In the genomic region with DNA sequence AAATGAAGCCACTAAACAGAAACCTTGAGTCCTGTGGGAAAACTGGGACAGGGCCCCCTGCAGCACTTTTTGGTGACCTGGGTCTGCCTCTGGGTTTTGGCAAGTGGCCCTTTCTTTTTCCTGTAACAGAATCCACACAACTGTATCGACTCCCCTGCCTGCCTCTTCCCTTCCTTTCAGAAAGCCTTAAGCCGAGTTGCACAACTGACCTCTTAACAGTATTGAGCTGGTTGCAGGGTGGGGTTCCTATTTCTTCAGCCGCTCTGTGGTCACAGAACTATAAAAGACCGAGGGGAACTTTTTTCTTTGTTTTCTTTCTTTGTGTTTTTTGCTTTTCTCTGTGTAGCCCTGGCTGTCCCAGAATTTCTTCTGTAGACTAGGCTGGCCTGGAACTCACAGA, we compare ENCODE assay signal across 36 mouse cellular contexts. TPM values are rescaled to one million over a fixed set of nuclear protein-coding genes. Genes with fewer than 3 reads are reported as not detected.
DNase-seq lines count a peak whose midpoint lies in the region; ATAC-seq lines count a peak whose summit lies in the region.
"Had no signal": no experiment of that assay in that cellular context is flagged by ENCODE, and none has a peak within 500 bp of the region (broad histone marks: within the 10 kb centered on the region; RNA-seq: fewer than 3 reads in every experiment).

No protein-coding gene starts in this region.

- no peak overlapping the region for H3K4me3 ChIP-seq in liver, embryonic 16.5 days (ENCODE audit: low read depth, low read length)
- no peak overlapping the region for H3K4me3 ChIP-seq in liver, embryonic 11.5 days (ENCODE audit: low read depth, low read length)
- H3K4me3 ChIP-seq: embryonic facial prominence, embryonic 12.5 days; forebrain, embryonic 15.5 days; heart, adult 2 months; heart, embryonic 12.5 days; hindbrain, embryonic 10.5 days; hindbrain, embryonic 15.5 days; kidney, embryonic 15.5 days; left cerebral cortex, adult 2 months; limb, embryonic 13.5 days; midbrain, embryonic 10.5 days; midbrain, embryonic 15.5 days; myocyte; neural tube, embryonic 12.5 days had no signal

- ATAC-seq in liver, embryonic 16.5 days (ENCODE audit: low read depth), result no peak
- ATAC-seq in liver, embryonic 11.5 days (replicated peaks; ENCODE audit: low FRiP score), result no peak
- ATAC-seq in hematopoietic stem cell, adult 5-6 weeks (replicated peaks in 1 of 2; ENCODE audit: insufficient read depth in 1 of 2, low FRiP score in 2 of 2, low TSS enrichment in 1 of 2, low read depth in 1 of 2, poor library complexity in 2 of 2, severe bottlenecking in 2 of 2), result peak; percentile 44 to 57; a peak in 2 of 4 replicates
- peak; percentile 70 for ATAC-seq in megakaryocyte progenitor cell, adult 5-6 weeks (replicated peaks; ENCODE audit: poor library complexity)
- ATAC-seq: forebrain, embryonic 15.5 days; inflammation-experienced regulatory T-cells, adult 6 months; midbrain, embryonic 15.5 days; Patski had no signal

- H3K4me2 ChIP-seq in liver, embryonic 16.5 days (ENCODE audit: low read depth, low read length), result no peak overlapping the region
- H3K4me2 ChIP-seq in liver, embryonic 11.5 days, result no peak overlapping the region
- H3K4me2 ChIP-seq: embryonic facial prominence, embryonic 12.5 days; forebrain, embryonic 15.5 days; heart, embryonic 12.5 days; hindbrain, embryonic 15.5 days; kidney, embryonic 15.5 days; limb, embryonic 13.5 days; midbrain, embryonic 15.5 days; neural tube, embryonic 12.5 days had no signal

- H3K4me1 ChIP-seq in liver, embryonic 16.5 days (ENCODE audit: control insufficient read depth, low read depth, low read length), result no peaks in the 10 kb centered on the region
- H3K4me1 ChIP-seq in liver, embryonic 11.5 days (replicated peaks; ENCODE audit: control insufficient read depth, insufficient read depth, low read length), result no peaks in the 10 kb centered on the region
- H3K4me1 ChIP-seq: forebrain, embryonic 15.5 days; heart, embryonic 12.5 days; hindbrain, embryonic 10.5 days; hindbrain, embryonic 15.5 days; kidney, embryonic 15.5 days; limb, embryonic 13.5 days; midbrain, embryonic 10.5 days; midbrain, embryonic 15.5 days; neural tube, embryonic 12.5 days had no signal

- no peaks in the 10 kb centered on the region for H3K9me3 ChIP-seq in liver, embryonic 16.5 days (replicated peaks; ENCODE audit: control insufficient read depth, low read length)
- H3K9me3 ChIP-seq in liver, embryonic 11.5 days (ENCODE audit: control insufficient read depth, low read length), result no peaks in the 10 kb centered on the region
- H3K9me3 ChIP-seq: embryonic facial prominence, embryonic 12.5 days; forebrain, embryonic 15.5 days; heart, embryonic 12.5 days; hindbrain, embryonic 10.5 days; hindbrain, embryonic 15.5 days; kidney, embryonic 15.5 days; limb, embryonic 13.5 days; midbrain, embryonic 10.5 days; midbrain, embryonic 15.5 days; neural tube, embryonic 12.5 days had no signal

- WGBS in liver, embryonic 16.5 days (ENCODE audit: insufficient replicate concordance), result 18% methylated on average over 4 of the region's 4 CpGs
- 54% methylated on average over 4 of the region's 4 CpGs for WGBS in liver, embryonic 11.5 days

- H3K27me3 ChIP-seq in liver, embryonic 16.5 days (ENCODE audit: control insufficient read depth, insufficient read depth, low read depth, low read length), result no peaks in the 10 kb centered on the region; the same call in 1 of the 2 replicates
- H3K27me3 ChIP-seq in liver, embryonic 11.5 days (replicated peaks; ENCODE audit: control insufficient read depth, insufficient read depth, low read length), result no peaks in the 10 kb centered on the region; the same call in 1 of the 2 replicates
- H3K27me3 ChIP-seq: embryonic facial prominence, embryonic 12.5 days; forebrain, embryonic 15.5 days; heart, embryonic 12.5 days; hindbrain, embryonic 15.5 days; kidney, embryonic 15.5 days; limb, embryonic 13.5 days; midbrain, embryonic 15.5 days; neural tube, embryonic 12.5 days; Patski had no signal

- H3K36me3 ChIP-seq in liver, embryonic 16.5 days (ENCODE audit: control insufficient read depth, insufficient read depth), result no peaks in the 10 kb centered on the region; the same call in 1 of the 2 replicates
- H3K36me3 ChIP-seq in liver, embryonic 11.5 days (ENCODE audit: control insufficient read depth, insufficient read depth, low read length), result peaks cover 3% of the 10 kb centered on the region; the same call in 1 of the 2 replicates
- H3K36me3 ChIP-seq: midbrain, embryonic 15.5 days had no signal

- no peak overlapping the region for H3K9ac ChIP-seq in liver, embryonic 16.5 days (ENCODE audit: low read depth, low read length)
- H3K9ac ChIP-seq in liver, embryonic 11.5 days (ENCODE audit: low read depth, low read length), result no peak overlapping the region
- H3K9ac ChIP-seq: embryonic facial prominence, embryonic 12.5 days; forebrain, embryonic 15.5 days; heart, embryonic 12.5 days; hindbrain, embryonic 15.5 days; kidney, embryonic 15.5 days; limb, embryonic 13.5 days; liver, embryonic 14.5 days; midbrain, embryonic 15.5 days; neural tube, embryonic 12.5 days had no signal

- DNase-seq in liver, embryonic 11.5 days (ENCODE audit: low spot score), result no peak
- peak; percentile 66 for DNase-seq in adipocyte (ENCODE audit: low spot score)
- DNase-seq in testis, postnatal 10 days (ENCODE audit: low spot score), result no peak
- DNase-seq in left cerebral cortex, adult 18-20 months (ENCODE audit: low spot score in 2 of 2), result no peak
- no peak for DNase-seq in gastrocnemius, adult 8-10 months (ENCODE audit: low spot score in 2 of 2)
- DNase-seq: adrenal gland, postnatal 25 days; cerebellum, adult 2 months; cerebellum, postnatal 25 days; gastrocnemius, postnatal 36 days; heart, adult 2 months; kidney, adult 18-20 months; kidney, postnatal 25 days; right cerebral cortex, adult 18-20 months had no signal

- peak overlapping the region; percentile 50 for H3K27ac ChIP-seq in liver, embryonic 16.5 days (ENCODE audit: low read length)
- H3K27ac ChIP-seq in liver, embryonic 11.5 days (ENCODE audit: low read depth, low read length), result no peak overlapping the region
- H3K27ac ChIP-seq: embryonic facial prominence, embryonic 12.5 days; forebrain, embryonic 15.5 days; heart, adult 2 months; hindbrain, embryonic 10.5 days; hindbrain, embryonic 15.5 days; kidney, embryonic 15.5 days; left cerebral cortex, adult 2 months; limb, embryonic 13.5 days; liver, embryonic 14.5 days; midbrain, embryonic 10.5 days; midbrain, embryonic 15.5 days; neural tube, embryonic 12.5 days had no signal

RNA-seq across cellular contexts. Expression of gene Plod3, which starts 9.1 kb away (rescaled TPM):
- 12.2 and 12.9 TPM in 2 replicates for polyA plus RNA-seq in liver, embryonic 16.5 days (2015; fragmentation: Nextera tagmentation; extraction: Ambion mirVana)
- polyA plus RNA-seq in liver, embryonic 11.5 days (2014; fragmentation: Nextera tagmentation; extraction: Ambion mirVana), result 28.7 and 29.2 TPM in 2 replicates
- total RNA-seq in hematopoietic stem cell, adult 5-6 weeks (2017), result 33.3 and 37.8 TPM in 2 replicates
- total RNA-seq in megakaryocyte progenitor cell, adult 5-6 weeks (2015), result 70.5 and 80.3 TPM in 2 replicates
- 154 and 176 TPM in 2 replicates for total RNA-seq in megakaryocyte progenitor cell, adult 5-6 weeks (2017)
- total RNA-seq in left cerebral cortex, adult 18-20 months (2021), result 10 to 100 TPM; 32.2 to 32.8 TPM
- 10 to 100 TPM; 15.9 to 18.1 (median 17.0) TPM for total RNA-seq in gastrocnemius, adult 8-10 months (2022)

RNA-seq across cellular contexts. Expression of gene Znhit1, which starts 10.1 kb away (rescaled TPM):
- 51.3 and 52.2 TPM in 2 replicates for polyA plus RNA-seq in liver, embryonic 16.5 days (2015; fragmentation: Nextera tagmentation; extraction: Ambion mirVana)
- 93.8 and 97.2 TPM in 2 replicates for polyA plus RNA-seq in liver, embryonic 11.5 days (2014; fragmentation: Nextera tagmentation; extraction: Ambion mirVana)
- 14.8 and 38.6 TPM in 2 replicates for total RNA-seq in hematopoietic stem cell, adult 5-6 weeks (2017)
- total RNA-seq in megakaryocyte progenitor cell, adult 5-6 weeks (2015), result 109 and 115 TPM in 2 replicates
- total RNA-seq in megakaryocyte progenitor cell, adult 5-6 weeks (2017), result 41.5 and 49.0 TPM in 2 replicates
- total RNA-seq in left cerebral cortex, adult 18-20 months (2021), result 100 to 1,000 TPM in 1 of 2 experiments, 10 to 100 TPM in 1; 96.6 to 107 TPM
- total RNA-seq in gastrocnemius, adult 8-10 months (2022), result 10 to 100 TPM; 62.4 to 85.5 (median 72.4) TPM

RNA-seq across cellular contexts. Expression of gene Cldn15, which starts 11.4 kb away (rescaled TPM):
- 7.5 and 7.9 TPM in 2 replicates for polyA plus RNA-seq in liver, embryonic 16.5 days (2015; fragmentation: Nextera tagmentation; extraction: Ambion mirVana)
- polyA plus RNA-seq in liver, embryonic 11.5 days (2014; fragmentation: Nextera tagmentation; extraction: Ambion mirVana), result 2.5 and 2.8 TPM in 2 replicates
- total RNA-seq in hematopoietic stem cell, adult 5-6 weeks (2017), result 0.40 and 9.1 TPM in 2 replicates
- total RNA-seq in megakaryocyte progenitor cell, adult 5-6 weeks (2015), result 61.8 and 69.7 TPM in 2 replicates
- 48.5 and 50.4 TPM in 2 replicates for total RNA-seq in megakaryocyte progenitor cell, adult 5-6 weeks (2017)
- not detected for total RNA-seq in left cerebral cortex, adult 18-20 months (2021)
- 1 to 10 TPM in 3 of 4 experiments, under 1 TPM in 1; 0.99 to 2.0 (median 1.2) TPM for total RNA-seq in gastrocnemius, adult 8-10 months (2022)
- total RNA-seq: layer of hippocampus, postnatal 10 days; left cerebral cortex, postnatal 36 days had no signal
- polyA plus RNA-seq: inflammation-experienced regulatory T-cells, adult 6 months had no signal

RNA-seq across cellular contexts. Expression of gene Fis1, which starts 24.7 kb away (rescaled TPM):
- polyA plus RNA-seq in liver, embryonic 16.5 days (2015; fragmentation: Nextera tagmentation; extraction: Ambion mirVana), result 172 and 179 TPM in 2 replicates
- polyA plus RNA-seq in liver, embryonic 11.5 days (2014; fragmentation: Nextera tagmentation; extraction: Ambion mirVana), result 241 and 251 TPM in 2 replicates
- 56.8 and 146 TPM in 2 replicates for total RNA-seq in hematopoietic stem cell, adult 5-6 weeks (2017)
- total RNA-seq in megakaryocyte progenitor cell, adult 5-6 weeks (2015), result 227 and 237 TPM in 2 replicates
- 110 and 121 TPM in 2 replicates for total RNA-seq in megakaryocyte progenitor cell, adult 5-6 weeks (2017)
- total RNA-seq in left cerebral cortex, adult 18-20 months (2021), result 100 to 1,000 TPM; 281 to 287 TPM
- 100 to 1,000 TPM; 185 to 202 (median 194) TPM for total RNA-seq in gastrocnemius, adult 8-10 months (2022)

RNA-seq across cellular contexts. Expression of gene Vgf, which starts 48.4 kb away (rescaled TPM):
- polyA plus RNA-seq in liver, embryonic 16.5 days (2015; fragmentation: Nextera tagmentation; extraction: Ambion mirVana), result 0.21 TPM in 1 of 2 replicates, not detected in the other
- 0.07 TPM in 1 of 2 replicates, not detected in the other for polyA plus RNA-seq in liver, embryonic 11.5 days (2014; fragmentation: Nextera tagmentation; extraction: Ambion mirVana)
- total RNA-seq in hematopoietic stem cell, adult 5-6 weeks (2017), result 0.10 TPM in 1 of 2 replicates, not detected in the other
- not detected in 2 replicates for total RNA-seq in megakaryocyte progenitor cell, adult 5-6 weeks (2015)
- not detected in 2 replicates for total RNA-seq in megakaryocyte progenitor cell, adult 5-6 weeks (2017)
- total RNA-seq in left cerebral cortex, adult 18-20 months (2021), result 100 to 1,000 TPM; 390 to 400 TPM
- not detected for total RNA-seq in gastrocnemius, adult 8-10 months (2022)
- total RNA-seq: gastrocnemius, adult 18-20 months; gastrocnemius, postnatal 36 days; heart, adult 2 months had no signal
- polyA plus RNA-seq: heart, embryonic 12.5 days; heart, postnatal 0 days; inflammation-experienced regulatory T-cells, adult 6 months; spleen, adult 2 months had no signal

Comparison
In these comparisons a context has a peak if more than half of its experiments do, and no peak if none do; other contexts are left out.
1. ATAC-seq: peak in hematopoietic stem cell, adult 5-6 weeks (2 of 2) and megakaryocyte progenitor cell, adult 5-6 weeks (single experiment); none in liver, embryonic 16.5 days (single experiment) and liver, embryonic 11.5 days (single experiment).